Mouse (Mus musculus): ENCODE data around the gene Nav3.
"Not testable (repeated sequence)": the region's sequence is repeated elsewhere in the genome, so short reads cannot be mapped to it uniquely, and the experiment has no call there.

Gene Nav3

GRCm38 (mm10) chr10:110076575-110076974, 379.4 kb downstream of the Nav3 start:
- no peak for DNase-seq (ENCODE audit: low spot score)

- no peak for DNase-seq (ENCODE audit: low spot score)
Observed at GRCm38 (mm10) chr10:110072355-110072754, 383.6 kb downstream of the Nav3 start.

- DNase-seq (ENCODE audit: low spot score): no peak
Observed at GRCm38 (mm10) chr10:110061166-110061565, 394.8 kb downstream of the Nav3 start.

GRCm38 (mm10) chr10:110037547-110037946, 418.5 kb downstream of the Nav3 start:
- DNase-seq (ENCODE audit: low spot score): no peak

- no peak for DNase-seq (ENCODE audit: low spot score)
Observed at GRCm38 (mm10) chr10:110034582-110035099, 421.4 kb downstream of the Nav3 start.

GRCm38 (mm10) chr10:110024897-110025296, 431.1 kb downstream of the Nav3 start:
- DNase-seq (ENCODE audit: low spot score): not testable (repeated sequence)

DNA sequence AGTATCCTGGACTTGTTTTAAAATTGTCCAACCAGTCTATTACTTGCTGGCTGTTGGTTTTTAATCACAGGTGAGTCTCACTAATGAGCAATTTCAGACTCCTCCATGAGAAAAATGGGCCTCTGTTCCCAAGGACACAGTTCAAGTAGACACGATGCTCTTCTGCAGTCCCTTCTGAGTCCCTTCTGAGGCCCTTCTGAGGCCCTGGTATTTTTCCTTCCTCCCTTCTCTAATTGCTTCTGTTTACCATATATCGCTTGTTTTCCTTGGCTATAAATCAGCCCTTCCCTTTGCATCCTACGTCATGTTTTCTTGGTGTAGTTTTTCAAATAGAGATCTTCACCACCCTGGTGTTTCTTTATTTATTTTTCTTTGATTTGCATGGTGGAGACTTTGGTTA, 433.9 kb downstream of the Nav3 start:
- no peak for DNase-seq (ENCODE audit: low spot score)

DNA sequence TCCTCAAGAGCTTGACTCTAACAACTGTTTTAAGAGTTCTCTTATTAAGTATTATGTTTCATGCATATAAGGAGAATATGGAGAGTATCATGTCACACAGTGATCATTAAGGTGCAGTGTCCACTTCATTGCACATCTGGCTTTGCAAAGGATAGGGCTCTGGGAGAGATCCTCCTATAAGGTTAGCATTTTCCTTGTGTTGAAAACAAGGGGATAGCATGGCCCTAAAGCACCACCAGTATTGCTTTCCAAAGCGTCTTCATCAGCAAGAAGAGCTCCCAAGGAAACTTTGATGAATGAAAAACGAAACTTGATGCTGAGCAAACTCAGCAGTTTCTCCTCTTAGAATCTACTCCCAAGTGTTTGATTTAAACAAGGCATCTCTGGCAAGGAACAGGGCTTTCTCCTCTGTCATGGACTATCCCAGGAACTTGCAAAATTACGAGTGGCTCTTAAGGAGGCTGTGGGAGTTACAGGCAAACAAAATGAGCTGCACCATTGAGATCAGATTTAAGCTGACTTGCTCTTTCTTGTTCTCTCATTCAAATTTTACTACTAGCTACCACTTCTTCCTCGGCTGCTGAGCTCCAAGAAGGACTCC, 436.6 kb downstream of the Nav3 start:
- no peak for DNase-seq (ENCODE audit: low spot score)

DNA sequence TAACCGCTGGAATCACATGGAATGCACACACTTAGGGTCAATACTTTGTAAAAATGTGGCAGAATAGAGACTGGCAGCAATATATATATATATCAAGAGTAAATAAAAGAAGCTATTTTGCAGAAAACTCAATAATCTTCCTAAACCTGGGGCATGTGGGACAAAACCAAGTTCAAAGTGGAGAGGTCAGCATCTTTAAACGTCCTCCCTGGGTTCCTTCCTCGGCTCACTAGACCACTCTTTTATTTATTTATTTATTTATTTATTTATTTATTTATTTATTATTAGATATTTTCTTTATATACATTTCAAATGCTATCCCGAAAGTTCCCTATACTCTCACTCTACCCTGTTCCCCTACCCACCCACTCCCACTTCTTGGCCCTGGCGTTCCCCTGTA, 454.7 kb downstream of the Nav3 start:
- not testable (repeated sequence) for DNase-seq (ENCODE audit: low spot score)

- DNase-seq (ENCODE audit: low spot score): no peak
Observed at GRCm38 (mm10) chr10:110000755-110001247, 455.2 kb downstream of the Nav3 start.

- no peak for DNase-seq (ENCODE audit: low spot score)
Observed at GRCm38 (mm10) chr10:109999904-110000303, 456.1 kb downstream of the Nav3 start.

GRCm38 (mm10) chr10:109994302-109994701, 461.7 kb downstream of the Nav3 start:
- DNase-seq (ENCODE audit: low spot score): no peak

DNA sequence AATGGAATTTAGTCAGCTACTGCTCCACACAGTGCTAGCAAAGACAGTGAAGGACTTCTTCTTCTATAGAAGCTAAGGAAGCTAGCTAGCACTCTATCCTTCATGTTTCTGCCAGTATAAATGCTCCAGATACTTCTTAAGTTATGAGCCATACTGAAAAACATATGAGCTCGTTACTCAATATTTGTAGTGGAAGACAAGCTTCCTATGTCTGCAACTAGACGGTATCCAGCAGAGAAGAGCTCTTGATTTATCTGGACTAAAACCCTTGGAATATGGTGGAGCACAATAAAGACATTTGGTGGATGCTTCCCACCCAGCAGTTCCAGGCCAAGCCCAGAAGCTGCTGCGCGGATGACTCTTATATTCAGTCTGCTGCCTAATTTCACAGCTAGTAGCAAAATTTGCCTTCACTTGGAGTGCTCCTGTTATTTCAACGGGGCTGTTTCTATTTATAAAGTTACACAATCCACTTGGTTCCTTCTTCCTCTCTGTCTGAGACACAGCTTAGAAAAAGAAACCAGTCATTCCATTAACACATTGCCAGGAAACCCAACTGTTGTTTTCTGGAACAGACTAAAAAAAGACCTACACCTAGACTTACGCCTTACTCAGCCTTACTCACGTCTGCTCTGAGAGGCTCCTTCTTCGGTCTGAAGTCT, 470.0 kb downstream of the Nav3 start:
- no peak for DNase-seq (ENCODE audit: low spot score)

- no peak for DNase-seq (ENCODE audit: low spot score)
Observed at GRCm38 (mm10) chr10:109976351-109976750, 479.7 kb downstream of the Nav3 start.

DNA sequence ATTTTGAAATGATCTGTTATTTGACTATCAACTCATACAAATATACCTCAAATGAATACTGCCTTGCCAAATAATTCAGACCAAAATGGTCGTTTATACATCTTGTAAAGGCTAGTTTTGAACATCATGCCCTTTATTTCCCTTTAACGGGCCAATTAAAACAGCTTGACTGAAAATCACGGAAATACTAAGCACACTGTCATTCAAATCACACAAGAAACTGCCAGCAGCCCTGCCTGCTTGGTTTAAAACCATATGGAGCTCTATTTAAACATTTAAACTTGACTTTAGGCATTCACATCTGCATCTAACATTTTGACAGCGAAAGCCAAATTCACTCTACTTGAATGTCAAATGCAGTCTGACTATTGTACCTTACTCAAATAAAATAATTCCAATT, 481.8 kb downstream of the Nav3 start:
- no peak for DNase-seq (ENCODE audit: low spot score)

DNA sequence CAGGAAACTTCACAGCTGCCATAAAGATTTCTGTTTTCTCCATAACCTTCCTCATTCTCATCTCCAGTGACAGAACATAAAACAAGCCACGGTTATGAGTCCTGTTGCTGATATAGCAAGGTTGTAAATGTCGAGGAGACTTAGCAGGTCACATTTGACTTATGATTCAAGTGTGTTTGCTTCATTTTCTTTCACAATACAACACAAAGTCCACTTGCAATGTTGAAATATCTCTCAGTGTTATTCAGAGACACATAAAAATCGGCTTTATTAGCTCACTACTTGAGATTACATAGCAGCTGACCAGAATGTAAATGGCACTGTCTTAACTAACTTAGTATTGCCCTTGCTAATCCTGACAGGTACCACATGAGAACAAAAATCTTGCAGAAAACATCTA, 482.5 kb downstream of the Nav3 start:
- no peak for DNase-seq (ENCODE audit: low spot score)

DNA sequence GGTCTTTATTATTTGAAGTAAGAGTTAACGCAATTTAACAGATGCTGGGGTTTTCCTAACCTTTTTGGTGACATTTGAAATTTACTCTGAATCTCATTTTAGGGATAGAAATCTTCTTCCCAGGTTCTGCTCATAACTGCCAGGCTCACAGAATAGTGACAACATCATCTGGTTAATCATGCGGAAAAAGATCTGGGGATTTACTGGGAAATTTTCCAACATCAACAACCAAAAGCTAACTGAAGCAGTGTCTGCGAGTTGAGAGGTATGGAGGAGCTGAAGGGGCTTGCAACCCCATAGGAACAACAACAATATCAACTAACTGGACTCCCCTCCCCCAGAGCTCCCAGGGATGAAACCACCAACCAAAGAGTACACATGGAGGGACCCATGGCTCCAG, 505.7 kb downstream of the Nav3 start:
- DNase-seq (ENCODE audit: low spot score): no peak

GRCm38 (mm10) chr10:109929319-109929622, 526.7 kb downstream of the Nav3 start:
- no peak for DNase-seq (ENCODE audit: low spot score)

DNA sequence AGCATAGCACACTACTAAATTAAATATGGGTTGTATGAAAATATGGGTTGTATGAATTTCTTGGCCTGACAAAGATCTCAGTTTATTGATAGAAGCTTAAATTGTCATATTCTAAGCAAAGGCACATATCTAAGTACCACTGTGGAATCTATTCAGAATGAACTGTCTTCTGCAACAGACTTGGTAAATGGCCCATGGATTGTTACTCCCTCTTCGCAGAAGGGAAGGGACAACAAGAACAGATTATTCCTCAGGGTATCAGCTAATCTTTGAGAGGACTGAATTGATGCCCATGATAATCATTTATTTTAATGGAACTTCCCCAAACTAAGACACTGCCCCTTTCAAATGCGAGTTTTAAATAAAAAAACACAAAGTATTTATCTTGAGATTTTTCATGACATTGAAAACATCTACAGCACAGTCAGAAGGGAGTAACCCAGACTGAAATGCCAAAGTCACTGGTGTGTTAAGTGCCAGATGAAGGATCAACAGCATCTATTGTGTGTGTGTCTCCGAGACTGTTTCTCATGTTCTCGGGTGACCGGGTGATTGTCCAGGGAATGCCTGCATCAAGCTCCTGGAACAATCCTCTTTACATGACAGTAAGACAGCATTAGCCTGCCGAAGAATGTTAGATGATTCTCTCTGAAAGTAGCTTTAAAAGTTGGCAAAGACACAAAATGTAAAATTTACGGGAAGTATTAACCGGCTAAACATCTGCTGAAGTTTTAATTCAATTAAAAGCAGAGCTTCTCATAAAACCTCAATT, 527.3 kb downstream of the Nav3 start:
- no peak for DNase-seq (ENCODE audit: low spot score)

DNA sequence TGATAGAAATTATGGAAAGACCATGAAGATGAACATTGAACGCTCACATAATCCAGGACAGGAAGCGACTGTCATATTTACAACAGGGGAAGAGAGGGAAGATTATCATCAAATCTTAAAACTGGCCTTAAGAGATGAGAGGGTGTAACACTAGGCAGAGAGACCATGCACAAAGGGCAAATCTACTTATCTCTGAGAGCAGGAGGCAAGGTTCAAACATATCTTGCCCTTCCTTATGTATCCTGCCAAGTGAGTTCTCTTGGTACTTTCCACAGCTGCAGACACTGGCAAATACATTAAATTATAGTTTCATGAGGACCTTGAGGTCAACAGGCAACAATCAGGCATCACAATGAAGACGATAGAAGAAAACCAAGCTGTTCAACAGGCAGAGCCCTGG, 529.9 kb downstream of the Nav3 start:
- no peak for DNase-seq (ENCODE audit: low spot score)

DNA sequence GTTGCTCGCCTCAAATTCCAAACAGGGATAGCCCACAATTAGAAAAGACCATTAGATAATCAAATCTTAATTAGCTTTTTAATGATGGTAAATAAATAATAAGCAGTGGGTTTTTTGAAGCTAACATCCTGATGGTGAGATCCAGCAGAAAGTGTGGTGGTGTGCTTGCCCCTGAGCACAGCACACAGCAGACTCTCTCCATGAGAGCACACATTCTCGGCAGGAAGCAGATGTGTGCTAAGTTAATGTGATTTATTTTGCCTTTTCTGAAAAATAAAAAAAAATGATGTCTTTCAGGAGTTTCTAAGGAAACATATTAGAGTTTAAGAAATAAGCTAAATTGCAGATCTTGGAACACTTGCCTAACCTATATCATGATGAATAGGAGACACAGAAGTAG, 531.9 kb downstream of the Nav3 start:
- no peak for DNase-seq (ENCODE audit: low spot score)

DNA sequence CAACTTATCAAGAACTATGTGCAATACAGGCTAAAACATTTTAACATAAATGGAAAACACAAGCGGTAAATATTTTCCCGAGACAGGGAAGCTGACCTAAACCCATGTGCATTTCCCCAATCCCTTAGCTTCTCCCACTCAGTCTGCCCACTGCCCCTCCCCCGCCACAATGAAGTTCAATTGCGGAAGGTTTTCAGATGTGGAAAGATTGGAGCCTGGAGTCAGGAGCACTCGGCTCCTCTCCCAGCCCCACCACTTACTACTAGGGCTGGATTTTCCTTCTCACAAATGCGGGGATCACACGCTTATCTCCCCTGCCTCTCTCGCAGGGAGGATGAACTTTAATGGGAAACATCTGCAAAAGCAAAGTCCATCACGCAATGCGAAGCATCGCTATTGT, 534.6 kb downstream of the Nav3 start:
- DNase-seq (ENCODE audit: low spot score): no peak

- DNase-seq (ENCODE audit: low spot score): no peak
Observed at GRCm38 (mm10) chr10:109920607-109921187, 535.3 kb downstream of the Nav3 start.

Data from spleen, adult 12 weeks (tissue).